Comparison of ENCODE assay signal across 7 mouse cellular contexts in genomic region chr4:8005155-8005554, GRCm38 (mm10).
DNase-seq lines count a peak whose midpoint lies in the region; ATAC-seq lines count a peak whose summit lies in the region.

No protein-coding gene starts in this region.

- no peaks in the 10 kb centered on the region for H3K9me3 ChIP-seq in intestine, embryonic 15.5 days

- ATAC-seq in intestine, embryonic 15.5 days, result 0 out of 2 replicates have a peak, but pooled peaks have one; percentile 31

- H3K9ac ChIP-seq in intestine, embryonic 15.5 days, result no peak overlapping the region

- peak; percentile 32 for DNase-seq in ovary, postnatal 14 days (ENCODE audit: low spot score)
- DNase-seq in ovary, postnatal 10 days (ENCODE audit: low spot score), result no peak
- DNase-seq in ZHBTc4 (ENCODE audit: low read depth, low spot score), result peak; percentile 61
- DNase-seq in embryo, embryonic 9.5 days (ENCODE audit: extremely low spot score), result peak; percentile 42
- peak; percentile 47 for DNase-seq in lung, postnatal 14 days
- DNase-seq in right cerebral cortex, adult 2 months (ENCODE audit: low spot score in 2 of 2), result peak; percentile 54 to 65

- H3K36me3 ChIP-seq in intestine, embryonic 15.5 days, result no peaks in the 10 kb centered on the region

- no peak overlapping the region for H3K27ac ChIP-seq in intestine, embryonic 15.5 days

- H3K4me1 ChIP-seq in intestine, embryonic 15.5 days (replicated peaks), result no peaks in the 10 kb centered on the region

- 20% methylated on average over 1 of the region's 1 CpGs for WGBS in intestine, embryonic 15.5 days

- no peak overlapping the region for H3K4me3 ChIP-seq in intestine, embryonic 15.5 days (replicated peaks)

- H3K4me2 ChIP-seq in intestine, embryonic 15.5 days (replicated peaks), result no peak overlapping the region

- H3K27me3 ChIP-seq in intestine, embryonic 15.5 days (replicated peaks), result no peaks in the 10 kb centered on the region
